12 mouse cellular contexts compared by ENCODE assay signal in genomic region chr6:136999707-137000446, GRCm38 (mm10). TPM values are rescaled to one million over a fixed set of nuclear protein-coding genes. Genes with fewer than 3 reads are reported as not detected.
A peak's percentile ranks its signal among the peaks of the same experiment; 100 is the strongest.
DNase-seq lines count a peak whose midpoint lies in the region; ATAC-seq lines count a peak whose summit lies in the region.
"Had no signal": no experiment of that assay in that cellular context is flagged by ENCODE, and none has a peak within 500 bp of the region (broad histone marks: within the 10 kb centered on the region; RNA-seq: fewer than 3 reads in every experiment).

No protein-coding gene starts in this region.

- 87% methylated on average over 15 of the region's 15 CpGs for WGBS in embryonic facial prominence, embryonic 11.5 days
- WGBS in midbrain, embryonic 15.5 days, result 89% methylated on average over 15 of the region's 15 CpGs

- no peak overlapping the region for H3K9ac ChIP-seq in embryonic facial prominence, embryonic 11.5 days (replicated peaks; ENCODE audit: low read length)
- no peak overlapping the region for H3K9ac ChIP-seq in midbrain, embryonic 15.5 days
- H3K9ac ChIP-seq: embryonic facial prominence, embryonic 15.5 days; kidney, embryonic 15.5 days had no signal

- no peaks in the 10 kb centered on the region for H3K9me3 ChIP-seq in embryonic facial prominence, embryonic 11.5 days (replicated peaks; ENCODE audit: control insufficient read depth, low read length)
- no peaks in the 10 kb centered on the region for H3K9me3 ChIP-seq in midbrain, embryonic 15.5 days
- H3K9me3 ChIP-seq: embryonic facial prominence, embryonic 15.5 days; kidney, embryonic 15.5 days had no signal

- DNase-seq in embryo, embryonic 10.5 days (ENCODE audit: low spot score), result peak; percentile 28
- DNase-seq in embryo, embryonic 9.5 days (ENCODE audit: extremely low spot score), result no peak
- DNase-seq in retina, postnatal 1 day, result peak; percentile 14
- DNase-seq in retina, embryonic 14.5 days (ENCODE audit: low spot score), result no peak
- peak; percentile 24 for DNase-seq in embryonic facial prominence, embryonic 11.5 days (ENCODE audit: low spot score)
- DNase-seq in thymus, postnatal 25 days, result peak; percentile 21
- DNase-seq in kidney, adult 18-20 months, result no peak
- DNase-seq: heart, postnatal 14 days had no signal

- no peak overlapping the region for H3K4me3 ChIP-seq in embryonic facial prominence, embryonic 11.5 days (ENCODE audit: low read depth, low read length)
- no peak overlapping the region for H3K4me3 ChIP-seq in midbrain, embryonic 15.5 days
- H3K4me3 ChIP-seq: embryonic facial prominence, embryonic 15.5 days; kidney, embryonic 15.5 days had no signal

- H3K4me1 ChIP-seq in embryonic facial prominence, embryonic 11.5 days (ENCODE audit: control insufficient read depth, insufficient read depth, low read length), result no peaks in the 10 kb centered on the region
- H3K4me1 ChIP-seq in midbrain, embryonic 15.5 days, result peaks cover 5% of the 10 kb centered on the region; the same call in 1 of the 2 replicates
- H3K4me1 ChIP-seq: embryonic facial prominence, embryonic 15.5 days had no signal

- ATAC-seq in embryonic facial prominence, embryonic 11.5 days (replicated peaks; ENCODE audit: insufficient number of reproducible peaks, low FRiP score, low TSS enrichment, low read depth), result no peak
- no peak for ATAC-seq in midbrain, embryonic 15.5 days (replicated peaks)

- no peaks in the 10 kb centered on the region for H3K27me3 ChIP-seq in embryonic facial prominence, embryonic 11.5 days (ENCODE audit: control insufficient read depth, insufficient read depth, low read length)
- no peaks in the 10 kb centered on the region for H3K27me3 ChIP-seq in midbrain, embryonic 15.5 days (replicated peaks)
- H3K27me3 ChIP-seq: embryonic facial prominence, embryonic 15.5 days; kidney, embryonic 15.5 days had no signal

- no peak overlapping the region for H3K27ac ChIP-seq in embryonic facial prominence, embryonic 11.5 days (replicated peaks; ENCODE audit: low read depth, low read length)
- H3K27ac ChIP-seq in midbrain, embryonic 15.5 days, result no peak overlapping the region
- H3K27ac ChIP-seq: embryonic facial prominence, embryonic 15.5 days; kidney, embryonic 15.5 days had no signal

- no peaks in the 10 kb centered on the region for H3K36me3 ChIP-seq in embryonic facial prominence, embryonic 11.5 days (replicated peaks; ENCODE audit: control insufficient read depth, insufficient read depth, low read depth, low read length)
- no peaks in the 10 kb centered on the region for H3K36me3 ChIP-seq in midbrain, embryonic 15.5 days (replicated peaks)
- H3K36me3 ChIP-seq: embryonic facial prominence, embryonic 15.5 days; G1E; kidney, embryonic 15.5 days had no signal

- no peak overlapping the region for H3K4me2 ChIP-seq in embryonic facial prominence, embryonic 11.5 days (ENCODE audit: low read depth, low read length)
- H3K4me2 ChIP-seq in midbrain, embryonic 15.5 days, result no peak overlapping the region
- H3K4me2 ChIP-seq: embryonic facial prominence, embryonic 15.5 days; kidney, embryonic 15.5 days had no signal

RNA-seq across cellular contexts. Expression of gene Arhgdib, which starts 58.2 kb away (rescaled TPM):
- 56.2 and 58.1 TPM in 2 replicates for polyA plus RNA-seq in embryonic facial prominence, embryonic 11.5 days (2014; fragmentation: Nextera tagmentation; extraction: Ambion mirVana)
- 15.3 and 16.4 TPM in 2 replicates for polyA plus RNA-seq in midbrain, embryonic 15.5 days (2015; fragmentation: Nextera tagmentation; extraction: Ambion mirVana)

Comparison
In these comparisons a context has a peak if more than half of its experiments do, and no peak if none do; other contexts are left out.
1. DNase-seq: peak in embryo, embryonic 10.5 days (single experiment), retina, postnatal 1 day (single experiment), embryonic facial prominence, embryonic 11.5 days (single experiment) and thymus, postnatal 25 days (single experiment); none in embryo, embryonic 9.5 days (single experiment), retina, embryonic 14.5 days (single experiment) and kidney, adult 18-20 months (single experiment).